22 mouse cellular contexts compared by ENCODE assay signal in the genomic region with DNA sequence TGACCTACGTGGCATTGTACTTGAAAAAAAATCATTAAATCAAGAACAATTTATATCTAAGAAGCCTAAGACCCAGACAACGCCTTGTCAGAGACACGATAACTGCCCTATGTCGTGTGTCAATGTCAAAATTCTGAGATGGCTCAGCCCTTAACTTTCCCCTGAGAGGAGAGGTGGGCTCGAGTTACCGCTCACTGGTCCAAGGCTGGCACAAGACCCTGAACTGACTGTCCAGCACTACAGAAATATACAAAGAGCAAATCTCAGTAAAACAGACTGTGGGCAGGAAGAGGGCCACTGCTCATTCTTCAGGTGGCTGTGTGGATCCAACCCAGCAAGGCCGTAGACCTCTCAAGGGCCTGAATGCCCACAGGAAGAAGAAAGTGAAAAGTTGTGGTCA. TPM values are rescaled to one million over a fixed set of nuclear protein-coding genes. Genes with fewer than 3 reads are reported as not detected.
"Had no signal": no experiment of that assay in that cellular context is flagged by ENCODE, and none has a peak within 500 bp of the region (broad histone marks: within the 10 kb centered on the region; RNA-seq: fewer than 3 reads in every experiment).

No protein-coding gene starts in this region.

- H3K27ac ChIP-seq: midbrain, embryonic 10.5 days; midbrain, embryonic 12.5 days; neural tube, embryonic 13.5 days; neural tube, embryonic 15.5 days; stomach, embryonic 15.5 days; stomach, postnatal 0 days had no signal

- DNase-seq: lung, adult 18-20 months; lung, embryonic 14.5 days; lung, postnatal 10 days; lung, postnatal 4 days; midbrain, embryonic 14.5 days; retina, postnatal 1 day; right cerebral cortex, adult 18-20 months; right cerebral cortex, postnatal 25 days; right cerebral cortex, postnatal 4 days; thymus, adult 2 months; thymus, postnatal 25 days; thymus, postnatal 4 days had no signal

- ATAC-seq: midbrain, embryonic 16.5 days had no signal

- H3K4me3 ChIP-seq: midbrain, embryonic 10.5 days; midbrain, embryonic 12.5 days; myocyte; neural tube, embryonic 13.5 days; neural tube, embryonic 15.5 days; stomach, embryonic 15.5 days had no signal

RNA-seq across cellular contexts. Expression of gene Kcnma1, which starts 23.4 kb away (rescaled TPM):
- total RNA-seq: megakaryocyte, adult 5-6 weeks; megakaryocyte-erythroid progenitor cell, adult 5-6 weeks had no signal
